Mouse (Mus musculus): ENCODE results near the gene Ccna2. TPM values are rescaled to one million over a fixed set of nuclear protein-coding genes. Genes with fewer than 3 reads are reported as not detected.

Gene Ccna2
- polyA plus RNA-seq, 1 experiment from 2014 or later = 7.3 TPM

- peaks cover 10% of the 10 kb centered on the region; the same call in 1 of the 2 replicates for H3K36me3 ChIP-seq (ENCODE audit: insufficient read depth, low read length)
- peak within 1 kb of the TSS; percentile 62 for H3K9ac ChIP-seq (replicated peaks; ENCODE audit: low read depth)
- no peak for TF ChIP-seq EP300 (IDR thresholded peaks at IDR 0.05)
- TF ChIP-seq CTCF (IDR thresholded peaks at IDR 0.05) = no peak
- peak; percentile 94 for ATAC-seq
- H3K9me3 ChIP-seq (ENCODE audit: low read length) = no peaks in the 10 kb centered on the region
- DNase-seq (ENCODE audit: low spot score) = peak; percentile 90
- peak within 1 kb of the TSS; percentile 47 for H3K27ac ChIP-seq (ENCODE audit: low read length)
- under 1% methylated on average over 39 of the region's 39 CpGs for WGBS
- H3K4me3 ChIP-seq (ENCODE audit: low read depth, low read length) = peak within 1 kb of the TSS; percentile 86
- 0 out of 2 replicates have a peak, but pooled peaks cover 6% of the 10 kb centered on the region for H3K4me1 ChIP-seq (ENCODE audit: insufficient read depth, low read depth, low read length)
- peak within 1 kb of the TSS; percentile 80 for H3K4me2 ChIP-seq (replicated peaks; ENCODE audit: low read depth, low read length)
- H3K27me3 ChIP-seq (replicated peaks; ENCODE audit: insufficient read depth, low read length) = no peaks in the 10 kb centered on the region
Observed at GRCm38 (mm10) chr3:36552406-36553047, 19.4 kb downstream of the Ccna2 start, which contains the start of gene Exosc9. TSS of gene Exosc9 (plus strand) at chr3:36552606.

GRCm38 (mm10) chr3:36551851-36552384 lies 20.0 kb downstream of the Ccna2 start:
- H3K9ac ChIP-seq (replicated peaks; ENCODE audit: low read depth) = peak overlapping the region; percentile 62
- H3K9me3 ChIP-seq (ENCODE audit: low read length) = no peaks in the 10 kb centered on the region
- 0 out of 2 replicates have a peak, but pooled peaks cover 6% of the 10 kb centered on the region for H3K4me1 ChIP-seq (ENCODE audit: insufficient read depth, low read depth, low read length)
- H3K4me2 ChIP-seq (replicated peaks; ENCODE audit: low read depth, low read length) = peak overlapping the region; percentile 80
- H3K4me3 ChIP-seq (ENCODE audit: low read depth, low read length) = peak overlapping the region; percentile 86
- H3K36me3 ChIP-seq (ENCODE audit: insufficient read depth, low read length) = peaks cover 4% of the 10 kb centered on the region; the same call in 1 of the 2 replicates
- H3K27ac ChIP-seq (ENCODE audit: low read length) = 0 out of 2 replicates have a peak overlapping the region, but pooled peaks have one; percentile 32
- TF ChIP-seq CTCF (IDR thresholded peaks at IDR 0.05) = no peak
- no peak for TF ChIP-seq EP300 (IDR thresholded peaks at IDR 0.05)
- DNase-seq (ENCODE audit: low spot score) (peak; percentile 13), ATAC-seq (peak; percentile 25)
- WGBS = 14% methylated on average over 12 of the region's 12 CpGs
- no peaks in the 10 kb centered on the region for H3K27me3 ChIP-seq (replicated peaks; ENCODE audit: insufficient read depth, low read length)

GRCm38 (mm10) chr3:36551343-36551742 lies 20.6 kb downstream of the Ccna2 start:
- no peaks in the 10 kb centered on the region for H3K27me3 ChIP-seq (replicated peaks; ENCODE audit: insufficient read depth, low read length)
- DNase-seq (ENCODE audit: low spot score) = peak; percentile 71
- H3K36me3 ChIP-seq (ENCODE audit: insufficient read depth, low read length) = peaks cover 4% of the 10 kb centered on the region; the same call in 1 of the 2 replicates

GRCm38 (mm10) chr3:36544961-36545360 lies 27.0 kb downstream of the Ccna2 start:
- Histone ChIP-seq H3K4me1 (ENCODE audit: insufficient read depth, low read depth, low read length) (no peaks in the 10 kb centered on the region), H3K9ac (replicated peaks; ENCODE audit: low read depth) (no peak overlapping the region), H3K27ac (ENCODE audit: low read length) (no peak overlapping the region), H3K27me3 (replicated peaks; ENCODE audit: insufficient read depth, low read length) (no peaks in the 10 kb centered on the region), H3K4me3 (ENCODE audit: low read depth, low read length) (no peak overlapping the region), H3K4me2 (replicated peaks; ENCODE audit: low read depth, low read length) (no peak overlapping the region), H3K9me3 (ENCODE audit: low read length) (no peaks in the 10 kb centered on the region), H3K36me3 (ENCODE audit: insufficient read depth, low read length) (no peaks in the 10 kb centered on the region)
- TF ChIP-seq EP300 (IDR thresholded peaks at IDR 0.05) = no peak
- TF ChIP-seq CTCF (IDR thresholded peaks at IDR 0.05) = no peak
- WGBS = 78% methylated on average over 3 of the region's 3 CpGs
- DNase-seq (ENCODE audit: low spot score) = no peak
- ATAC-seq = no peak

More at GRCm38 (mm10) chr3:36551343-36551742, 20.6 kb downstream of the Ccna2 start:
- Histone ChIP-seq H3K9ac (replicated peaks; ENCODE audit: low read depth) (no peak overlapping the region), H3K4me3 (ENCODE audit: low read depth, low read length) (no peak overlapping the region), H3K9me3 (ENCODE audit: low read length) (no peaks in the 10 kb centered on the region), H3K4me1 (ENCODE audit: insufficient read depth, low read depth, low read length) (0 out of 2 replicates have a peak, but pooled peaks cover 6% of the 10 kb centered on the region), H3K27ac (ENCODE audit: low read length) (no peak overlapping the region), H3K4me2 (replicated peaks; ENCODE audit: low read depth, low read length) (peak overlapping the region; percentile 80; the same call in 1 of the 2 replicates)
- ATAC-seq = peak; percentile 66
- TF ChIP-seq EP300 (IDR thresholded peaks at IDR 0.05) = no peak
- no peak for TF ChIP-seq CTCF (IDR thresholded peaks at IDR 0.05)
- WGBS = 35% methylated on average over 9 of the region's 9 CpGs

- Histone ChIP-seq H3K36me3 (ENCODE audit: insufficient read depth, low read length) (no peaks in the 10 kb centered on the region), H3K4me2 (replicated peaks; ENCODE audit: low read depth, low read length) (no peak overlapping the region), H3K9ac (replicated peaks; ENCODE audit: low read depth) (no peak overlapping the region), H3K9me3 (ENCODE audit: low read length) (no peaks in the 10 kb centered on the region), H3K4me3 (ENCODE audit: low read depth, low read length) (no peak overlapping the region), H3K27ac (ENCODE audit: low read length) (no peak overlapping the region), H3K4me1 (ENCODE audit: insufficient read depth, low read depth, low read length) (no peaks in the 10 kb centered on the region), H3K27me3 (replicated peaks; ENCODE audit: insufficient read depth, low read length) (no peaks in the 10 kb centered on the region)
- 83% methylated on average over 2 of the region's 2 CpGs for WGBS
- ATAC-seq = no peak
- no peak for TF ChIP-seq EP300 (IDR thresholded peaks at IDR 0.05)
- DNase-seq (ENCODE audit: low spot score) = no peak
Observed at GRCm38 (mm10) chr3:36541399-36541798, 30.6 kb downstream of the Ccna2 start.

- H3K9me3 ChIP-seq (ENCODE audit: low read length) = no peaks in the 10 kb centered on the region
Observed at GRCm38 (mm10) chr3:36540756-36541155, 31.2 kb downstream of the Ccna2 start.

More at GRCm38 (mm10) chr3:36540756-36541155, 31.2 kb downstream of the Ccna2 start:
- no peak for TF ChIP-seq EP300 (IDR thresholded peaks at IDR 0.05)
- no peak overlapping the region for H3K4me2 ChIP-seq (replicated peaks; ENCODE audit: low read depth, low read length)
- H3K27ac ChIP-seq (ENCODE audit: low read length) = no peak overlapping the region
- 35% methylated on average over 2 of the region's 2 CpGs for WGBS
- no peak overlapping the region for H3K4me3 ChIP-seq (ENCODE audit: low read depth, low read length)
- H3K9ac ChIP-seq (replicated peaks; ENCODE audit: low read depth) = no peak overlapping the region
- no peaks in the 10 kb centered on the region for H3K27me3 ChIP-seq (replicated peaks; ENCODE audit: insufficient read depth, low read length)
- H3K4me1 ChIP-seq (ENCODE audit: insufficient read depth, low read depth, low read length) = no peaks in the 10 kb centered on the region
- ATAC-seq = no peak
- DNase-seq (ENCODE audit: low spot score) = no peak
- H3K36me3 ChIP-seq (ENCODE audit: insufficient read depth, low read length) = no peaks in the 10 kb centered on the region

Data from lung, postnatal 0 days (tissue).